Mouse (Mus musculus): ENCODE data around the gene Rtl9. TPM values are rescaled to one million over a fixed set of nuclear protein-coding genes. Genes with fewer than 3 reads are reported as not detected.
A peak's percentile ranks its signal among the peaks of the same experiment; 100 is the strongest.

Gene Rtl9
- total RNA-seq (2015) (not detected in 2 replicates), total RNA-seq (2017) (not detected in 2 replicates)

DNA sequence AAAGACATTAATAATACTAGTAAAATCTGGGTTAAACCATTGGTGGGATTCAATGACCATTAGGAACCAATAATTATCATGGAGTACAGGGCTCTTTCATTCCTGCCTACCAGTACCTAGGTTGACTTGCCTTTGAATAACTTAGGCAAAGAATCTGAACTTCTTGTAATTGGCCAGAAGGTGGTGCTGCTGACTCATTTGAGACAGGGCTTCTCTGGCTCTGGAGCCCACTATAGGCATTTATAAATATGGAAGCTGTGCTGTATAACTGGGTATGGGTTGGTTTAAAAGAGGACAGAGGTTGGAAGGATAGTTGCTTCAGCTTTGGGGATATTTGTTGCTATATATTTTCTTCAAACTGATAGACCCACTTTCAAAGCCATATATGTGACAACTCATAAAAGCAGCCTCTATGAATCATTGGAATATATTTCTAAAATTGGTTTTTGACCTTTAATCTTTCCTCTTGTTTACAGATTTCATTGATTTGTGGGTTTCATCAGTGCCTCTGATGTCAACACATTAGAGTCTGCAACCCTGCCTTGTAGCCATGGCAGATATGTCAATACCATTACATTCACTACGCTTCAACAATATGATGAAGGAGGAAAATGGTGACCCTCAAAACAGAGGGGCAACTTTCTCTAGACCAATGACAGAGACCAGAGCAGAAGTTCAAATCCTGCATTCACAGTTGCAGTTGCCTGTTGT lies at the start of gene Rtl9:
Gene Rtl9, plus strand, starts transcription at position 551 of the 711 bp plus-strand sequence.
- no peak; the same call in 1 of the 2 replicates for ATAC-seq (ENCODE audit: poor library complexity, severe bottlenecking)

DNA sequence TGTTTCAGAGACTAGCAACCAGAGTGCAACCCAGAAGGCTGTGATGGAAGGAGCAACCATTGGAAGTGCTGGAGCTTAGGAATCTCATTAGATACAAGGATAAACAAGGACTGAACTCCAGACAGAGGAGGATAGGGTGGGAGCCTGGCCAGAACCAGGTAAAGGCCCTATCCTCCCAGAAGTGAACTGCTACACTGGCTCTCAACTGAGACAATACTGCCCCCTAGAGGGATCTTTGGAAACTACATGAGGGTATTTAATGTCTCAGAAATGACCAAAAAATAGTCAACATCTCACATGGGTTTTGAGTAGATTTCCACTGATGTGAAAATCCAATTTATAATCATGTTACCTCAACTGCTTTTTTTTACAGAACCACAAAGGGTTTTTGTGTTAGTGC lies 47.9 kb upstream of the Rtl9 start:
- ATAC-seq (ENCODE audit: poor library complexity, severe bottlenecking) = peak; percentile 78

DNA sequence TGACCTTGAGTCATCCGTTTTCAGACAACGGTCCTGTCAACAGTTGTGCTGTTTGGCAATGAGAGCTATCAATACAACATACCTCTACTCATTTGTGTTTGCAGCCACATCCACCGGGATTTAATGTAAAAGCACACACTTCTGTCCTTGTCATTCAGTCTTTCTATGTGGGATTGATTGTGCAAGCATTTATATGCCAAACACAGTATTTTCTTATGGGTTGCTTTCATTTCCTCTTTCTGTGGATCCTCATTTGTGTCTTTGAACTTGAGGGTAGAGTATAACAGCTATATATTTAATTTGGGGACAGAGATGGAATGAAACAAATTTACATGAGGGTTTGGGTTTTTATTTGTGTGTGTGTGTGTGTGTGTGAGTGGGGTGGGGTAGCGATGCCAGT lies 47.5 kb upstream of the Rtl9 start:
- peak; percentile 91 for ATAC-seq (ENCODE audit: poor library complexity, severe bottlenecking)

DNA sequence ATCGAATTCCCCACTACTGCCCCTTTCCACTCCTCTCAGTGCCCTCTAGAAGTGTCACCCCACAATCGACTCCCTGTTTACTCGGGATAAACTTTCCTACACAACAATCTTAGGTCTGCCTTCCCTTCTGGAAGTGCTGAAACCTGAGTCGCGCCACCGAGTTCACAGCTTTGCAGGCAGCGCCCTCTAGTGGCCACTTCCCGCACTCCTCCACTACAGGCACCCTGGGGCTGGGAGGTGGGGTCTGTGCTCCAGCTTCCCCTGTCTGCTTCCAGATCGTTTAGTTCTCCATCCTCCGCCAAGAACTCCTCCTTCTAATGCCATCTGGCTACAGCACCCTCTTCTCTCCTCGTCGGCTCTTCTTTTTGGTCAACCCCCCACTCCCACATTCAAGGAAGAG lies 40.6 kb upstream of the Rtl9 start:
- ATAC-seq (ENCODE audit: poor library complexity, severe bottlenecking) = peak; percentile 86

DNA sequence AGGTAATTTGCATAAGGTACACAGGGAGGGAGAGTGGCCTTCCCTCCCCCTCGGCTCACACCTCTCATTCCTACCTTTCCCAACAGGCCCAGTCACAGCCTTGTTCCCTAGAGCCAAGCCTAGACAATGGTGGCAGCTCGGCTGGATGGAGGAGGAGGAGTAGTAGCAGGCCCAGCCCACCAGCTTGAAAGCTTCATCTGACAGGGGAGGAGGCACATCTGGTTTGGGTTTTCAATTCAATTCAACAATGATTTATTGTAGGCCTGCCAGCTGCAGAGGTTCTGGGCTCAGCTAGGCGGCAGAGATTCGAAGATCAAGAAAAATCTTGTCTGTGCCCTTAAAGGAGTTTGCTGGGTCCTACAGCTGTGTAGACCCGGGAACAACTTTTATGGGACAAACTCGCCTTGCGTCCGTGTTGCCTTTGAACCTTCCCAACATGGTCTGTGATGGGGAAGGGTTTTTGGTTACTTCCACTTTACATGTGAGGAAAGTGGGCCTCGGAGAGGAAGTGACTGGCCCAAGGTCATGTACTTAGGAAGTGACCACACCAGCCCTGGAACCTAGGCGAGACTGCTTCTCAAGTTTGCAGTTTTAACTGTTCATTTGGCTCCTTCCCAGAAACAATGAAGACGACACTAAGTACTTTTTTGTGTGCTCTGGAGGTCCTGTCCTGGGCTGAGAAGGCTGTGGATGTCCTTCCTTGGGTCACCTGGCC lies 36.6 kb upstream of the Rtl9 start:
- peak; percentile 83 for ATAC-seq (ENCODE audit: poor library complexity, severe bottlenecking)

DNA sequence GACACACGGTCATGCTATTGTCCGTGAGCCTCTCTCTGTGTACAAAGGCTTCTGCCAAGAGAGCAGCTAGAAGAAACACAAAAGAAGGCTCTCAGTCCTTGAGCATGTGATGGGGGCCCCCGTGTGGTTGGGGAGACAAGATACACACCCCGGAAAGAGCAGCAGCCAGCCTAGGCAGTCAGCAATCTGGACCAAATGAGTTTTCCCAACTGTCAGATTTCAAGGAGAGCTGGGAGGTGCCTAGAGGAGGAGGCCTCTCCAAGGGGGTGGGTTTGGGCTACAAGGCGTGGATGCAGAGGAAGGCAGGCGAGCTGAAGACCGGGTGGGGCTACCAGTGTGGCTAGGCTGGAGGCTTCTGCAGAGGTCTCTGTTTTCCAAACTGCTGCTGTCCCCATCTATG lies 35.6 kb upstream of the Rtl9 start:
- ATAC-seq (ENCODE audit: poor library complexity, severe bottlenecking) = no peak

DNA sequence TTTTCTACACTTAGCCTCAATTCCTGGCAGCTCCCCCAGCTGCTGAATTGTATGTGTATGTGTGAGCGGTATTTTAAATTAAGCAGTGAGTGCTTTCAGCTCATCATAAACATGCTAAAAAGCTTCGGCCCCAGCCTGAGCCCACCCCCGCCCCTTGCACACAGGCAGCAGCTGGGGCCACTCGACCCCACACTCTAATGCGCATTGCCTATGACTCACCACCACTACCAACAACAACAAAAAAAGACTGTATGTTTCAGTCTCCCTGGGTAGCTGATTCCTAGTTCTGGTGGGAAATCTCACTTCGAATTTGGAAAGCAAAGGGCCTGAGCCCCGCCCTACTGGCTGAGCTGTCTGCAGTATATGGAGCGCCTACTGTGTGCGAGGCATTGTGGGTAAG lies 35.1 kb upstream of the Rtl9 start:
- no peak for ATAC-seq (ENCODE audit: poor library complexity, severe bottlenecking)

DNA sequence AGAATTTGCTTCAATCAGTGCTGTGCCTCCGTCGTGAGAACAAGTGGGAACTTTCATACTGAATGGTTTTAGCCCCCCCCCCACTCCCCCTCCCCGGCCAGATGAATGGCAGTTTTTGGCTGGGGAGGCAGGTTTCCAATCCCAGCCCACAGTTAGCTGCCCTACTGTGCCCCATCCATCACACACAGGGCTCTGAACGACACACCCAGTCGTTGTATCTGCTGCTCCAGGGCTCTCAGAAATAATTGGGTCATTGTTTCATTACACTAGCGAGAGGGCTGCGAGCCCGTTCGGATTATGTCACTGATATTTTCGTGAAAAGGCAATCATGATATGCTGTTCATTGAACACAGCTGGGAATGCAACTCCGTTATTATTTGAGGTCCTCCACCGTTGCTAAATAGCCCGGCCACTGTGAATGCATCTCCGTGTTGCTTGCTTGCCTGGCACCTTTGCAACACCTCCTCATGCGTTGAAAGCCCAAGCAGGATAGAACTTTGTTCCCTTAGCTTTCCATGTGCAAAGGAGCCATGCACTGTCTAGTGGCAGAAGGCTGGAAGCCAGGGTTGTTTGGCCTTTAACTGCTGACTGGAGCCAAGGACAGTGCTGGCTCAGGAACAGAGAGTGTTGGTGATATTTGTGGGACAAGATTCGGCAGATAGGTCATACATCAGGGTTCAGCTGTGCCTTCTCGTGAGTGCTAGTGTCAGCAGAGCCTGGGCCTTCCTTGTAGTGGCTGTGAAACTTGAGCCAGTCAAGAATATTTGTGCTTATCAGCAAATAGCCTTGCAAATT lies 32.9 kb upstream of the Rtl9 start:
- no peak for ATAC-seq (ENCODE audit: poor library complexity, severe bottlenecking)

DNA sequence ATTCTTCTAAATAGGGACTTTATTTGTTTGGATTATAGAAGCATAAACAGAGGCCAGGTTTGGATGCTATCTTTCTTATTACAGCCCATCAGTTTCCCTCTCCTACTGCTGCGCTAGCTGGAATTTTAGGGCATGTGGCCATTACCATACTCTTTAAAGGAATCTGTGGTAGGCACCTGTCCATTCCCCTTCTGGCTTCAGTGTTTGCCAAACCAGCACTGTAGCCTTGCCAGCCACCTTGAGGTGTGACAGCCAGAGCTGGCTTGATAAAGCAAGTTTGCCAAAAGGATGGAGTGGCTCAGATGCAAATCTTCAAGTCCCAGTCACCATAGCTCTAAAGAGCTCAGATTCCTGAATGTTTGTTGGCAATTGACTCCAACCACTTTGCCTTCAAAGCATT lies 32.3 kb upstream of the Rtl9 start:
- no peak for ATAC-seq (ENCODE audit: poor library complexity, severe bottlenecking)

DNA sequence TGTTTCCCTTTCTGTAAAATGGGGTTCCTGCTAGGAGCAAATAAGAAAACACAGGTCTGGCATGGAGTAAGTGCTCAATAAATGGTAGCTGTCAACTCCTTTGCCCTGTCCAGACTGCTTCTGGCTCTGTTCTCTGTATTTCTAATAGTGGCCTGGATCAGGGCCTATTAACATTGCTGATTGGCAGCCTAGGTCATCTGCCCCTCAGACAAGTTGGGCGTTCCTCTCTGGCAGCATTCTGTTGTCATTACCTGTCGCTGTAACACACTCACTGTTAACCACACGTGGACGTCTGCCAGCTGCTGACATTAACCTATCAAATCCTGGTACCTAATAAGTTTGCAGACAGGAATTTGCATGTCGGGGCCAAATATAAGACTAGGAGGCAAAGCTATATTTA lies 31.8 kb upstream of the Rtl9 start:
- no peak for ATAC-seq (ENCODE audit: poor library complexity, severe bottlenecking)

DNA sequence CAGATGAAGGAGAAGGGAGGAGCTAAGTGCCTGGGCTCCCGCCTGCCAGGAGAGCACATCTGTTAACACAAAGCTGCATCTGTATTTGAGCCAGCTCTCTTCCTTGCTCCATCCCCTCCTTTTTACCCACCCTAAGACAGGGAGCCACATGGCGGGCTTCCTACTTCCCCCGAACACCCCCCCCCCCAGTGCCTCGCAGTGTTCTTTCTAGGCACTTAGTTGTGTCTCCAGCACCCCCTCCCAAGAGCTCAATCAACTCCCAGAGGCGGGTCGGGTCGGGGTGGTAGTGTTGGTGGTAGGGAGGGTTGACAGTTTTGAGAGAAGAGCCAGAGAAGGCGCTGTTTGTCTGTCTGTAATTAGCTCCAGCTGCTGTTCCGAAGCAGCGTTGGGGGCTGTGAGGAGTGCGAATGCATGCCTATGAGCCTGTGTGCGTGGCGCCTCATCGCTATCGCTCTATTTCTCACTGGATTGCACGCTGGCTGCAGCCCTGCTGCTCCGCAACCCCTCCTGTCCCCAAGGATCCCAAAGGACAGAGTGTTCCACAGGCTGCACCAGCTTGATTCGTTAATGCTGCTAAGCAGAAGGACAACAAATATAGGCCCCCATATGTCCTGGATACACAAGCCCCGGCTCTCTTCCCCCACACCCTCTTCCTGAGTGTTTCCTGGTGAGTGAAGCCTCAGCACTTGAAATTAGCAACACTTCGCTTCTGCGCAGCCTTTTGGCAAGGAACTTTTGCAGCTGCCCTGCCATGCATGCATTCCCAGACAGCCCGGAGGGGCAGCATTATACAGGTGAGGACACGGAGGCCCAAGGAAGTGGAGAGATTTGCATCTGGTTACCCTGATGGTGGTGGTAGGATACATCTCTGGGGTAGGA lies 18.7 kb upstream of the Rtl9 start:
- no peak for ATAC-seq (ENCODE audit: poor library complexity, severe bottlenecking)

DNA sequence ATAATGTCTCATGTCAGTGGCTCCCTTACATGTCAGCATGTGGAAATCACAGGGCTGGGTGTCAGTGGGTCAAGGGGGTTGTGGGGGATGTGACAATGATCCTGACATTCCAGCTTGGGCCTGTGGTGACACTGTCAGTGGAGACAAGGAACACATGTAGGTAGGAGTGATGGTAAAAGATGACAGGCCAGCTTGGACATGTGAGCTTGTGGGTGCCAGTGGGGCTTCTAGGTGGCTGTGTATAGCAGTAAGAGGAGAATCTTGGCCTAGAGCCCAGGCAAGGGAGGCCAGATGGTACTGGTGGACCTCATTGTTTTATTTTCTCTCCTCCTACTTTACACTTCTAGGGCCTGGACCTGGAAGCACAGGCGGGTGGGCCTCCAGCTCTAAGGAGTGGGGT lies 16.7 kb upstream of the Rtl9 start:
- no peak for ATAC-seq (ENCODE audit: poor library complexity, severe bottlenecking)

DNA sequence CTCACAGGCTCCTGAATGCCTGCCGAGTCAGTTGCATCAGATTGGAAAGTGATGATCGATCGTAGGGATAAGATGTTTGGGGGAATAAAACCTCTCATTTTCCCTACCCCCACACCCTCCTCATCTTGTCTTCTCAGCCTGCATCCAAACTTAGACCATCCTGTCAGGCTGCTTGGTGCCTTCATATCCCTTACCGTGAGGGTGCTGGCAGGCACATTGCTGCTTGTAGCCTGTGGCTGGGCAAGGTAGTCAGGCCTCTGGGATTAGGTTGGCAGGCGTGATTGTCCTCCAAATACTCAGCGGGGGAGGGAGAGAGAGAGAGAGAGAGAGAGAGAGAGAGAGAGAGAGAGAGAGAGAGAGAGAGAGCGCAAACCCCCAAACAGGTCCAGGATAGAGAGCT lies 11.2 kb upstream of the Rtl9 start:
- no peak for ATAC-seq (ENCODE audit: poor library complexity, severe bottlenecking)

DNA sequence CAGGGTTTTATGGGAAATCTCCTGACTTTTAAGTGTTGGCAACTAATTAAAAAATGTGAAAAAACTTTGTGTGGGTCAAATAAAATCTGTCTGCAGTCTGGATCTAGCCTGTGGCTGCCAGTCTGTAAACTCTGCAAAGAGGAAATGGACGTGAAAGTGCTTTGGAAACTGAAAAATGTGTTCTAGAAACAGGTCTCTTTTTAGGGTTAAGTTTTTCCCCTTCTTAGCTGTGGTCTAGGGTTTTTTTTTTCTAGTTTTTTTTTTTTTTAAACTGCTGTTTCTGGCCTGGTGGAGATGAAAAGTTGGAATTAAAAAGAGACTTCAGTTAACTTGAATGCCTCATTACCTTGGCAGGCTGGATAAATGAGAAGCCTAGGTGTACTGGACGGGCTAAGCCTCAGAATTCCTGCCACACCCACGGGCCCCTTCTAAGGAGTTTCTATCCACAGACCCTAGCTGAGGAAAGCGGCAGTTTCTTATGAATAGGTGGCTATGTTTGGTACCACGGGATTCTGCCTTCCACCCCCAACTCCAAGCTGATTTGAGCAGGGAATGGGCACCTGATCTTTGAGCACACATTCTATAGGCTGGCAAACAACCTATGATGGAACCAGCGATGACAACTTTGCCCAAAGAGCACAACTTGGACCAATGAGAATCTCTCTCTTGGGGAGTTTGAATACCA lies 8.3 kb upstream of the Rtl9 start:
- no peak for ATAC-seq (ENCODE audit: poor library complexity, severe bottlenecking)

DNA sequence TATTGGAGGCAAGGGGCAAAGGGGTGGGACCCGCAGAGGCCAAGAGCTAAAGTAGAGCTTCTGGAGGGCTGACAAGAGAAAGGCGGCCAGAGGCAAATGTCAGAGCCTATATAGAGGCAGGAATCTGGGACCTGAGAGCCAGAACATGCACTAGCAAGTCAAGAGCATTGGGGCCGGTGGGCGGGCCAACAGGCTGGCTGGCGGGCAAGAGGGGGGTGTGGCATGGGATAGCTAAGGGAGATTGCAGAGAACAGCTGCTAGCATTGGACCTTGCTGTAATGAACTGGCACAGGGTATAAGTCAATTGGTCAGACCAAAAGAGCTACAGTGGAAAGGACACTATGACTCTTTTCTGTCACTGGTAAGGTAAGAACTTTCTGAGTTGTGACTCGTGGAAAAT lies 1.8 kb upstream of the Rtl9 start:
- no peak for ATAC-seq (ENCODE audit: poor library complexity, severe bottlenecking)

DNA sequence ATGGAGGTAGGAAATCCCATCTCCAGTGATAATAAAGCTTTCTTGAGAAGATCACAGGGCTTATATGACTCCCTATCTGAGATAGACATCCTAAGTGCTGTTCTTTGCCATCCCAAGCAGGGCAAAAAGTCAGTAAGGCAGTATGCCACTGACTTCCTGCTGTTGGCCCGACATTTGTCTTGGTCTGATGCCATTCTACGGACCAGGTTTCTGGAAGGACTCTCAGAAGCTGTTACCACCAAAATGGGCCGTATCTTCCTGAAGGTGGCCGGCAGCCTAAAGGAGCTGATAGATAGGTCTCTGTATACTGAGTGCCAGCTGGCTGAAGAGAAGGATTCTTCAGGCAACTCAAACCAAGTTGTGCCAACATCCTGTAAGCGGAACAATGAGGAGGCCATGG lies 3.8 kb downstream of the Rtl9 start:
- no peak for ATAC-seq (ENCODE audit: poor library complexity, severe bottlenecking)

DNA sequence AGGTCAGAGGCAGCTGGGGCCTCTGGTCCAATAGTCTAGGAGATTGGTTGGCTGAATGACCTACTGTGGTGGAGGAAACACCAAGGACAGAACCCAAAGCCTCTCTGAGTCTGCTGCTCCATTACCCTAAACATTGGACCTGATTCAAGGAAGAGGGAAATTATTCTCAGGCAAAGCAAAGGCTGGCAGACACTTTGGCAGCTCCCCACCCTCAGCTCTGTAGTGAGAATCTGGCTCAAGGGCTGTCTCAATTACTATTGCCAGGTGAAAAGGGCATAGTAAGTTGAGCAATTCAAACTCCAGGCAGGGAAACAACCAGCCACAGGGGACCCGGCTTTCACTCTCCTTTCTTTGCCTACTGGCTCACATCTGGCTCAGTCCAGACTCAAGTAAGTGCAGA lies 6.5 kb downstream of the Rtl9 start:
- ATAC-seq (ENCODE audit: poor library complexity, severe bottlenecking) = no peak

DNA sequence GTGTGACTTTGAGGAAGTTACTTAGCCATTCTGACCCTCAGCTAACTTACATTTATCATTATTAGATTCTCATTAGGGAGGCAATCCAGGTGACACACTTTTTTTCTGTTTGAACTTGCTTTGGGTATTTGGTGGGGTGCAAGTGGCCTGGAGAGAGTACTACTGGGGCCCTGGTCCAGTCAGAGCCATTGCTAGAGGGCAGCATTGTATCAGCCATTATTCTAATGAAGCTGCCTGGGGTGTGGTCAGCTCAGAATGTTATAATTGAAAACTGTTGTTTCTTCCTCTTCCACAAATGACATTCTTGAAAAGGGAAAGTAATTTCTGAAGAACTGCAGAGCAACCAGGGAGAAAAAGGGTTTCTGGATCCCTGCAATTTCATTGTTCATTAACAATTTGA lies 13.2 kb downstream of the Rtl9 start:
- ATAC-seq (ENCODE audit: poor library complexity, severe bottlenecking) = no peak
